Mouse (Mus musculus) stomach, postnatal 0 days (tissue): ENCODE results near the gene Plxna2. TPM values are rescaled to one million over a fixed set of nuclear protein-coding genes. Genes with fewer than 3 reads are reported as not detected.

ENCODE experiments used
- ATAC-seq: fragments of 200-750 bp; cut with Nextera tagmentation; 2 replicates; pipeline ENCODE4 v1.8.0; 2017; ENCODE audit not compliant: low FRiP score, low TSS enrichment
- DNase-seq: peaks from one replicate; pipeline ENCODE4 v3.0.0-alpha.2; 2016; ENCODE audit warnings: low spot score
- H3K27ac ChIP-seq: fragments of 300-500 bp; sonication (generic); replicated peaks from 2 replicates; pipeline ENCODE4 v1.5.1; 2014; ENCODE audit warnings: mild to moderate bottlenecking, control low read depth
- H3K27me3 ChIP-seq: fragments of 300-500 bp; sonication (generic); 2 replicates; pipeline ENCODE4 v1.6.1; 2014; ENCODE audit warnings: low read length; ENCODE audit not compliant: control insufficient read depth, insufficient read depth
- H3K36me3 ChIP-seq: fragments of 300-500 bp; sonication (generic); 2 replicates; pipeline ENCODE4 v1.6.1; 2014; ENCODE audit warnings: low read length, mixed read lengths; ENCODE audit not compliant: control insufficient read depth, insufficient read depth
- H3K4me1 ChIP-seq: fragments of 300-500 bp; sonication (generic); replicated peaks from 2 replicates; pipeline ENCODE4 v1.6.1; 2014; ENCODE audit warnings: antibody characterized with exemption; ENCODE audit not compliant: control insufficient read depth, insufficient read depth
- H3K4me2 ChIP-seq: fragments of 300-500 bp; sonication (generic); replicated peaks from 2 replicates; pipeline ENCODE4 v1.6.1; 2014; ENCODE audit warnings: low read depth, mild to moderate bottlenecking, control low read depth, moderate library complexity
- H3K4me3 ChIP-seq: fragments of 300-500 bp; sonication (generic); 2 replicates; pipeline ENCODE4 v1.5.1; 2014; ENCODE audit warnings: low read depth, low read length, control low read depth
- H3K9ac ChIP-seq: fragments of 300-500 bp; sonication (generic); 2 replicates; pipeline ENCODE4 v1.6.1; 2014; ENCODE audit warnings: mild to moderate bottlenecking, low read length, control low read depth, mixed read lengths
- H3K9me3 ChIP-seq: fragments of 300-500 bp; sonication (generic); 2 replicates; pipeline ENCODE4 v1.6.1; 2016; ENCODE audit warnings: low read length; ENCODE audit not compliant: control insufficient read depth
- CTCF ChIP-seq: IDR thresholded peaks from 2 replicates; pipeline ENCODE4 v1.5.1; 2016; ENCODE audit warnings: antibody characterized with exemption, low read depth, mild to moderate bottlenecking, moderate library complexity
- EP300 ChIP-seq: optimal IDR thresholded peaks from 2 replicates; pipeline ENCODE3; 2016; ENCODE audit warnings: antibody characterized with exemption
- WGBS: fragments of 180-500 bp; shearing (Covaris S2); extraction: QIAGEN DNeasy Blood & Tissue Kit; methylation state at CpG from one replicate; pipeline ENCODE4 v1.1.7; 2014; 5-methylcytosine and 5-hydroxymethylcytosine counted together
- polyA plus RNA-seq: library from polyadenylated mRNA; unstranded; fragments of >200 nt; fragmentation: Nextera tagmentation; extraction: Ambion mirVana; gene quantifications from 2 replicates; pipeline ENCODE4 v1.2.1, GENCODE M21; 2015

The Plxna2 gene
- polyA plus RNA-seq, 1 experiment from 2014 or later: 3.5 TPM

DNA sequence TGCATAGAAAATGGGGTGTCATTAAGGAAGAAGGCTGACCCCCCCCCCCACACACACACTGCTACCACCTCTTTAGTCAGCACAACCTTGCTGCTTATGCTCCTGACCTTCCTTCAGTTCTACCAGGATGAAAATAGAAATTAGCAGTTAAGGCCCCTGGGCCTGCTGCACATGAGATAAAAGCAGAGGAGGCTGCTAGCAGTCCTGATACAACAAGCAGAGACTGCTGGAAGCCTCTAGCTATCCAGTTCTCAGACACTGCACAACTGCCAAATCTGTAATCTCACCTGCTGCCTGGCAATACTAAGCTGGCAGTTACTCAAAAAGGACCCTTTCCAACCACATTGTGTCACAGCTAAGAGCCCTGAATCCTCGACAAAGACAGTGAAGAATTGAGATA lies 197.5 kb downstream of the Plxna2 start:
- no peak for TF ChIP-seq EP300
- no peak for TF ChIP-seq CTCF
- no peaks in the 10 kb centered on the region for H3K4me1 ChIP-seq
- ATAC-seq (no peak), DNase-seq (no peak)
- H3K9me3 ChIP-seq: no peaks in the 10 kb centered on the region
- no peak overlapping the region for H3K4me3 ChIP-seq
- H3K27me3 ChIP-seq: no peaks in the 10 kb centered on the region
- no peak overlapping the region for H3K9ac ChIP-seq
- peaks cover 8% of the 10 kb centered on the region for H3K36me3 ChIP-seq
- H3K27ac ChIP-seq: no peak overlapping the region
- 65% methylated on average over 1 of the region's 1 CpGs for WGBS
- H3K4me2 ChIP-seq: no peak overlapping the region

DNA sequence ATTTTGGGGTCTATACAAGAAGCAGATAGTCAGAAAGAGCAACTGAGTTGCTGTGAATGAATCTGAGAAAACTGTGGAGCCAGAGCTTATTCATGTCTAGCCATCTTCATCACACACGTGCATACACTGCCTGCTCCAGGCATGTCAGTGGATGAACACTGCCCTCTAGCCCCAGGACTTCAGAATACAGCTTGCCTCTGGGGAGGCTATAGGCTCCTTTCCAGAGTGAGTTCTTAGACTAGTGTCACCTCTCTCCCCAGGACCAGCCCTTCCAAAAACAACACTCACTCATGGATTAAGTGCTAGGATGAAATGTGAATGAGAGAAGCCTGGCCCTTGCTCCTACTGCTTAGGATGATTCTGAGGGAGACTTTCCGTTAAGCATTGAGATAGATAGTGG lies 198.9 kb downstream of the Plxna2 start:
- no peak for ATAC-seq

DNA sequence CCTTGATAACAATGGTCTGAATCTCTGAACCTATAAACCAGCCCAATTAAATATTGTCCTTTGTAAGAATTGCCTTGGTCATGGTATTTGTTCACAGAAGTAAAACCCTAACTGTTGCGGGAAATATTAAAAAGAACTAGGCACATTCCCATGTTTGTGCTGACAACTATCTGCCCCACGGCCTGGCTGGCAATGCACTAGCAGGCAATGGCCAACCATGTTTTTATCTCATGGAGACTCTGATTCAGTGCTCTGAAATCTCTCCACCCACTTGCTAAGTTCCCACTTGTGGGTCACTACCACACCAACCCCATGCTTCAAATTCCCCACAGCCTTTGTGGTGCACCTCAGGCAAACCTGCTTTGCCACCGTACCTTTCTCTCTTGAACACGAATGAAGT lies 202.9 kb downstream of the Plxna2 start:
- WGBS: 77% methylated on average over 4 of the region's 4 CpGs
- no peak for ATAC-seq
- Histone ChIP-seq H3K9ac (no peak overlapping the region), H3K9me3 (no peaks in the 10 kb centered on the region), H3K4me2 (no peak overlapping the region), H3K36me3 (no peaks in the 10 kb centered on the region), H3K27ac (no peak overlapping the region), H3K4me1 (no peaks in the 10 kb centered on the region), H3K4me3 (no peak overlapping the region), H3K27me3 (no peaks in the 10 kb centered on the region)
- no peak for DNase-seq
- TF ChIP-seq EP300 (no peak), CTCF (no peak)

More for the DNA sequence above, 198.9 kb downstream of the Plxna2 start:
- TF ChIP-seq EP300 (no peak), CTCF (peak; percentile 92)
- Histone ChIP-seq H3K4me1 (no peaks in the 10 kb centered on the region), H3K4me2 (no peak overlapping the region), H3K27ac (no peak overlapping the region), H3K9ac (no peak overlapping the region), H3K27me3 (no peaks in the 10 kb centered on the region), H3K36me3 (peaks cover 6% of the 10 kb centered on the region), H3K9me3 (no peaks in the 10 kb centered on the region), H3K4me3 (no peak overlapping the region)
- peak; percentile 70 for DNase-seq
- 33% methylated on average over 2 of the region's 2 CpGs for WGBS

DNA sequence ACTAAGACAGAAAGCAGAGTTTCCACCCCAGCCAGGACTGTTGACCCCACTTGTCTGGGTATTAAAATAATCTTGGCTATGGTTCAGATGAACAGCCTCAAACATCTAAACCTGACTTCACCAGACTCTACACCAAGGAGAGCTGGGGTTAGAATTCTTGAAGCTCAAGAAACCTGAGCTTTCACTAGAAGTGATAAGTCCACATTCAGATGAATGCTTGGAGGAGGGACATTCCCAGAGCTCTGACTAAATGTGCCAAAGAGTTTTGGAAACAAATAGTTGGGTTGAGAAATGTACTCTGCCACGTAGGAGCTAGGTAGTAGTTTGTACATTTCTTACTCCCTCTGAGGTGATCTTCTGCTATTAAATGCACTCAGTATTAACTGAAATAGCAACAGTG lies 203.7 kb downstream of the Plxna2 start:
- no peaks in the 10 kb centered on the region for H3K27me3 ChIP-seq
- H3K36me3 ChIP-seq: no peaks in the 10 kb centered on the region
- H3K27ac ChIP-seq: no peak overlapping the region
- no peak overlapping the region for H3K4me3 ChIP-seq
- no peaks in the 10 kb centered on the region for H3K4me1 ChIP-seq
- TF ChIP-seq EP300 (no peak), CTCF (no peak)
- no peak overlapping the region for H3K4me2 ChIP-seq
- DNase-seq (no peak), ATAC-seq (no peak)
- H3K9ac ChIP-seq: no peak overlapping the region
- H3K9me3 ChIP-seq: no peaks in the 10 kb centered on the region
- 50% methylated on average over 1 of the region's 1 CpGs for WGBS

DNA sequence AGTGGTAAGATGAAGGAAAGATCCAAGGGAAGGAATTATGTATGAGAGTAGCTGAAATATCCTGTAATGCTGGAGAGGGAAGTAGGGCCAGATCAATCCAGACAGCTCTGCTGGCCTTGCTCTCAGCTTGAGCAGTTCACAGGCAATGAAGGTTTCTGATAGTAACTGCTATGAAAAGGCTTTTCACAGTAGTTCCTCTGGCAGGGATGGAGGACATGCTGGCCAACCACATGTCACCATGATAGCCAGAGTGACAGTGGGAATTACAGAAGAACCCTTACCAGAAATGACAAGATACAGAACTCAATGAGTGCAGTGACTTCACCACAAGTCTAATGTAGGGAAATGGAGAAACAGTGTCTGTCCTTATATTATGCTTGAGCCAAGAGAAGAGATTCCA lies 210.3 kb downstream of the Plxna2 start:
- H3K4me2 ChIP-seq: no peak overlapping the region
- ATAC-seq: no peak
- H3K27me3 ChIP-seq: no peaks in the 10 kb centered on the region

DNA sequence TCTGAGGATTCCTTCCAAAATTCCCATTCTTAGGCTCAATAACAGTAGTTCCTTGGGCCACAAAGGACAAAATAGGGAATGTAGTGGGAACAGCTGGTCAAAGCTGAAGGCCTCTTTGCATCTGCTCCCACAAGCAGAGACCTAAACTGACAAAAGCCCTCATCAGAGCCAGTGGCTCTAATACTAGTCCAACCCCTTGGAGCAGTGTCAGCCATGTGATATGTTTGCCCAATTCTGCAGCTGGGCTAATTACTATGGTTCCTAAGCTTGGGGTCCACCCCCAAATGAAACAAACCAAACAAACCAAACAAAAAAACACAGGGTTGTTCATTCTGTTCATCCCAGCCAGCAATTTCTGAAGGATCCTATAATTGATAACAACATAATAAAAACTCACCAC lies 217.2 kb downstream of the Plxna2 start:
- Histone ChIP-seq H3K4me2 (no peak overlapping the region), H3K27me3 (no peaks in the 10 kb centered on the region), H3K36me3 (no peaks in the 10 kb centered on the region), H3K9ac (no peak overlapping the region), H3K9me3 (no peaks in the 10 kb centered on the region), H3K27ac (no peak overlapping the region), H3K4me3 (no peak overlapping the region), H3K4me1 (no peaks in the 10 kb centered on the region)
- ATAC-seq (no peak), DNase-seq (no peak)
- TF ChIP-seq EP300: no peak
- TF ChIP-seq CTCF: no peak

More for the DNA sequence above, 210.3 kb downstream of the Plxna2 start:
- no peak overlapping the region for H3K9ac ChIP-seq
- H3K36me3 ChIP-seq: no peaks in the 10 kb centered on the region
- TF ChIP-seq EP300 (no peak), CTCF (no peak)
- no peak for DNase-seq
- H3K27ac ChIP-seq: no peak overlapping the region
- H3K4me1 ChIP-seq: no peaks in the 10 kb centered on the region
- H3K4me3 ChIP-seq: no peak overlapping the region
- no peaks in the 10 kb centered on the region for H3K9me3 ChIP-seq
